Mouse (Mus musculus): ENCODE results near the gene Gm20388. TPM values are rescaled to one million over a fixed set of nuclear protein-coding genes. Genes with fewer than 3 reads are reported as not detected.
A peak's percentile ranks its signal among the peaks of the same experiment; 100 is the strongest.

Gene Gm20388
- polyA plus RNA-seq, 1 experiment = 28.1 TPM

GRCm38 (mm10) chr8:123724752-123725151 lies 3814.1 kb downstream of the Gm20388 start:
- peaks cover 13% of the 10 kb centered on the region for H3K4me1 ChIP-seq (ENCODE audit: control insufficient read depth, insufficient read depth, low read length)
- no peak for TF ChIP-seq CTCF (IDR thresholded peaks at IDR 0.05; ENCODE audit: low read depth, low read length)
- no peak for TF ChIP-seq POLR2A (IDR thresholded peaks at IDR 0.05; ENCODE audit: insufficient read depth, low read length)
- no peak for TF ChIP-seq EP300 (IDR thresholded peaks at IDR 0.05; ENCODE audit: insufficient read depth, low read depth, low read length)
- no peaks in the 10 kb centered on the region for H3K36me3 ChIP-seq (ENCODE audit: control insufficient read depth, insufficient read depth, low read length, poor library complexity, severe bottlenecking)
- H3K4me3 ChIP-seq (ENCODE audit: low read depth, low read length) = no peak overlapping the region
- H3K9me3 ChIP-seq (replicated peaks; ENCODE audit: control insufficient read depth, insufficient read depth, low read length, poor library complexity, severe bottlenecking) = no peaks in the 10 kb centered on the region
- no peak overlapping the region for H3K9ac ChIP-seq (ENCODE audit: low read depth, poor library complexity, severe bottlenecking)
- H3K27me3 ChIP-seq (ENCODE audit: control insufficient read depth, insufficient read depth, low read length, poor library complexity, severe bottlenecking) = no peaks in the 10 kb centered on the region; the same call in 1 of the 2 replicates
- H3K27ac ChIP-seq (ENCODE audit: insufficient read depth, low read length) = no peak overlapping the region

- H3K27me3 ChIP-seq (ENCODE audit: control insufficient read depth, insufficient read depth, low read length, poor library complexity, severe bottlenecking) = no peaks in the 10 kb centered on the region; the same call in 1 of the 2 replicates
- no peaks in the 10 kb centered on the region for H3K36me3 ChIP-seq (ENCODE audit: control insufficient read depth, insufficient read depth, low read length, poor library complexity, severe bottlenecking)
- no peaks in the 10 kb centered on the region for H3K9me3 ChIP-seq (replicated peaks; ENCODE audit: control insufficient read depth, insufficient read depth, low read length, poor library complexity, severe bottlenecking)
- no peak overlapping the region for H3K9ac ChIP-seq (ENCODE audit: low read depth, poor library complexity, severe bottlenecking)
- TF ChIP-seq POLR2A (IDR thresholded peaks at IDR 0.05; ENCODE audit: insufficient read depth, low read length) (no peak), EP300 (IDR thresholded peaks at IDR 0.05; ENCODE audit: insufficient read depth, low read depth, low read length) (no peak), CTCF (IDR thresholded peaks at IDR 0.05; ENCODE audit: low read depth, low read length) (no peak)
- H3K4me3 ChIP-seq (ENCODE audit: low read depth, low read length) = no peak overlapping the region
- no peak overlapping the region for H3K27ac ChIP-seq (ENCODE audit: insufficient read depth, low read length)
- H3K4me1 ChIP-seq (ENCODE audit: control insufficient read depth, insufficient read depth, low read length) = peaks cover 11% of the 10 kb centered on the region
Measured at GRCm38 (mm10) chr8:123725261-123725660, 3814.6 kb downstream of the Gm20388 start.

GRCm38 (mm10) chr8:123726759-123727158 lies 3816.1 kb downstream of the Gm20388 start:
- Histone ChIP-seq H3K9ac (ENCODE audit: low read depth, poor library complexity, severe bottlenecking) (no peak overlapping the region), H3K4me3 (ENCODE audit: low read depth, low read length) (no peak overlapping the region), H3K36me3 (ENCODE audit: control insufficient read depth, insufficient read depth, low read length, poor library complexity, severe bottlenecking) (no peaks in the 10 kb centered on the region), H3K27me3 (ENCODE audit: control insufficient read depth, insufficient read depth, low read length, poor library complexity, severe bottlenecking) (no peaks in the 10 kb centered on the region; the same call in 1 of the 2 replicates), H3K27ac (ENCODE audit: insufficient read depth, low read length) (no peak overlapping the region), H3K4me1 (ENCODE audit: control insufficient read depth, insufficient read depth, low read length) (peaks cover 6% of the 10 kb centered on the region), H3K9me3 (replicated peaks; ENCODE audit: control insufficient read depth, insufficient read depth, low read length, poor library complexity, severe bottlenecking) (no peaks in the 10 kb centered on the region)
- TF ChIP-seq EP300 (IDR thresholded peaks at IDR 0.05; ENCODE audit: insufficient read depth, low read depth, low read length) (no peak), POLR2A (IDR thresholded peaks at IDR 0.05; ENCODE audit: insufficient read depth, low read length) (no peak), CTCF (IDR thresholded peaks at IDR 0.05; ENCODE audit: low read depth, low read length) (no peak)

- Histone ChIP-seq H3K27ac (ENCODE audit: insufficient read depth, low read length) (no peak overlapping the region), H3K27me3 (ENCODE audit: control insufficient read depth, insufficient read depth, low read length, poor library complexity, severe bottlenecking) (no peaks in the 10 kb centered on the region; the same call in 1 of the 2 replicates), H3K9me3 (replicated peaks; ENCODE audit: control insufficient read depth, insufficient read depth, low read length, poor library complexity, severe bottlenecking) (no peaks in the 10 kb centered on the region), H3K9ac (ENCODE audit: low read depth, poor library complexity, severe bottlenecking) (peak overlapping the region; percentile 7; the same call in 1 of the 2 replicates), H3K4me1 (ENCODE audit: control insufficient read depth, insufficient read depth, low read length) (no peaks in the 10 kb centered on the region), H3K4me3 (ENCODE audit: low read depth, low read length) (no peak overlapping the region), H3K36me3 (ENCODE audit: control insufficient read depth, insufficient read depth, low read length, poor library complexity, severe bottlenecking) (no peaks in the 10 kb centered on the region)
- no peak for TF ChIP-seq EP300 (IDR thresholded peaks at IDR 0.05; ENCODE audit: insufficient read depth, low read depth, low read length)
- TF ChIP-seq CTCF (IDR thresholded peaks at IDR 0.05; ENCODE audit: low read depth, low read length) = no peak
Measured at GRCm38 (mm10) chr8:123729055-123729785, 3818.6 kb downstream of the Gm20388 start.

GRCm38 (mm10) chr8:123729786-123730411 lies 3819.3 kb downstream of the Gm20388 start:
- H3K27me3 ChIP-seq (ENCODE audit: control insufficient read depth, insufficient read depth, low read length, poor library complexity, severe bottlenecking) = no peaks in the 10 kb centered on the region; the same call in 1 of the 2 replicates
- no peak overlapping the region for H3K27ac ChIP-seq (ENCODE audit: insufficient read depth, low read length)
- TF ChIP-seq CTCF (IDR thresholded peaks at IDR 0.05; ENCODE audit: low read depth, low read length) (no peak), EP300 (IDR thresholded peaks at IDR 0.05; ENCODE audit: insufficient read depth, low read depth, low read length) (0 out of 2 replicates have a peak, but pooled peaks have one; percentile 21), POLR2A (IDR thresholded peaks at IDR 0.05; ENCODE audit: insufficient read depth, low read length) (no peak)
- no peaks in the 10 kb centered on the region for H3K4me1 ChIP-seq (ENCODE audit: control insufficient read depth, insufficient read depth, low read length)
- no peaks in the 10 kb centered on the region for H3K9me3 ChIP-seq (replicated peaks; ENCODE audit: control insufficient read depth, insufficient read depth, low read length, poor library complexity, severe bottlenecking)
- H3K36me3 ChIP-seq (ENCODE audit: control insufficient read depth, insufficient read depth, low read length, poor library complexity, severe bottlenecking) = no peaks in the 10 kb centered on the region
- H3K4me3 ChIP-seq (ENCODE audit: low read depth, low read length) = no peak overlapping the region
- peak overlapping the region; percentile 7; the same call in 1 of the 2 replicates for H3K9ac ChIP-seq (ENCODE audit: low read depth, poor library complexity, severe bottlenecking)

GRCm38 (mm10) chr8:123732332-123732731 lies 3821.7 kb downstream of the Gm20388 start:
- TF ChIP-seq CTCF (IDR thresholded peaks at IDR 0.05; ENCODE audit: low read depth, low read length) = no peak
- no peak for TF ChIP-seq POLR2A (IDR thresholded peaks at IDR 0.05; ENCODE audit: insufficient read depth, low read length)
- TF ChIP-seq EP300 (IDR thresholded peaks at IDR 0.05; ENCODE audit: insufficient read depth, low read depth, low read length) = no peak
- Histone ChIP-seq H3K27ac (ENCODE audit: insufficient read depth, low read length) (no peak overlapping the region), H3K4me1 (ENCODE audit: control insufficient read depth, insufficient read depth, low read length) (no peaks in the 10 kb centered on the region)

More at GRCm38 (mm10) chr8:123732332-123732731, 3821.7 kb downstream of the Gm20388 start:
- Histone ChIP-seq H3K9me3 (replicated peaks; ENCODE audit: control insufficient read depth, insufficient read depth, low read length, poor library complexity, severe bottlenecking) (no peaks in the 10 kb centered on the region), H3K9ac (ENCODE audit: low read depth, poor library complexity, severe bottlenecking) (no peak overlapping the region), H3K36me3 (ENCODE audit: control insufficient read depth, insufficient read depth, low read length, poor library complexity, severe bottlenecking) (no peaks in the 10 kb centered on the region), H3K27me3 (ENCODE audit: control insufficient read depth, insufficient read depth, low read length, poor library complexity, severe bottlenecking) (no peaks in the 10 kb centered on the region), H3K4me3 (ENCODE audit: low read depth, low read length) (no peak overlapping the region)

Data from ES-Bruce4 (cell line).